Mouse (Mus musculus): ENCODE results near the gene Gk5. TPM values are rescaled to one million over a fixed set of nuclear protein-coding genes. Genes with fewer than 3 reads are reported as not detected.

Gene Gk5
- polyA plus RNA-seq, 1 experiment from 2014 or later, result 3.5 TPM

GRCm38 (mm10) chr9:96095192-96095591 is 24.0 kb upstream of the Gk5 start:
- no peak overlapping the region for H3K4me3 ChIP-seq (ENCODE audit: low read depth, low read length)
- no peaks in the 10 kb centered on the region for H3K36me3 ChIP-seq (ENCODE audit: control insufficient read depth, insufficient read depth, low read length)
- H3K27me3 ChIP-seq (ENCODE audit: control insufficient read depth, insufficient read depth, low read length), result no peaks in the 10 kb centered on the region
- no peak overlapping the region for H3K9ac ChIP-seq (ENCODE audit: low read depth, low read length)
- no peak for ATAC-seq (ENCODE audit: low FRiP score)
- H3K4me1 ChIP-seq (replicated peaks; ENCODE audit: control insufficient read depth, insufficient read depth, low read length), result no peaks in the 10 kb centered on the region
- H3K9me3 ChIP-seq (ENCODE audit: control insufficient read depth, low read length), result peaks cover 7% of the 10 kb centered on the region
- H3K27ac ChIP-seq (ENCODE audit: low read depth, low read length), result no peak overlapping the region
- DNase-seq (ENCODE audit: low spot score), result no peak
- WGBS, result 93% methylated on average over 1 of the region's 1 CpGs
- no peak overlapping the region for H3K4me2 ChIP-seq (replicated peaks; ENCODE audit: low read depth, low read length)

- Histone ChIP-seq H3K4me2 (replicated peaks; ENCODE audit: low read depth, low read length) (no peak overlapping the region), H3K27ac (ENCODE audit: low read depth, low read length) (no peak overlapping the region), H3K4me3 (ENCODE audit: low read depth, low read length) (no peak overlapping the region), H3K9me3 (ENCODE audit: control insufficient read depth, low read length) (peaks cover 7% of the 10 kb centered on the region), H3K9ac (ENCODE audit: low read depth, low read length) (no peak overlapping the region), H3K36me3 (ENCODE audit: control insufficient read depth, insufficient read depth, low read length) (no peaks in the 10 kb centered on the region), H3K4me1 (replicated peaks; ENCODE audit: control insufficient read depth, insufficient read depth, low read length) (no peaks in the 10 kb centered on the region), H3K27me3 (ENCODE audit: control insufficient read depth, insufficient read depth, low read length) (no peaks in the 10 kb centered on the region)
- 89% methylated on average over 8 of the region's 8 CpGs for WGBS
- no peak for DNase-seq (ENCODE audit: low spot score)
- no peak for ATAC-seq (ENCODE audit: low FRiP score)
Observed at GRCm38 (mm10) chr9:96102846-96103245, 16.3 kb upstream of the Gk5 start.

GRCm38 (mm10) chr9:96112879-96113361 is 6.2 kb upstream of the Gk5 start:
- no peak overlapping the region for H3K9ac ChIP-seq (ENCODE audit: low read depth, low read length)
- WGBS, result 89% methylated on average over 3 of the region's 3 CpGs
- no peak overlapping the region for H3K27ac ChIP-seq (ENCODE audit: low read depth, low read length)
- no peaks in the 10 kb centered on the region for H3K4me1 ChIP-seq (replicated peaks; ENCODE audit: control insufficient read depth, insufficient read depth, low read length)
- no peaks in the 10 kb centered on the region for H3K36me3 ChIP-seq (ENCODE audit: control insufficient read depth, insufficient read depth, low read length)
- no peaks in the 10 kb centered on the region for H3K9me3 ChIP-seq (ENCODE audit: control insufficient read depth, low read length)
- H3K4me3 ChIP-seq (ENCODE audit: low read depth, low read length), result no peak overlapping the region
- DNase-seq (ENCODE audit: low spot score) (no peak), ATAC-seq (ENCODE audit: low FRiP score) (no peak)
- H3K4me2 ChIP-seq (replicated peaks; ENCODE audit: low read depth, low read length), result no peak overlapping the region
- no peaks in the 10 kb centered on the region for H3K27me3 ChIP-seq (ENCODE audit: control insufficient read depth, insufficient read depth, low read length)

- Histone ChIP-seq H3K4me3 (ENCODE audit: low read depth, low read length) (no peak overlapping the region), H3K9me3 (ENCODE audit: control insufficient read depth, low read length) (no peaks in the 10 kb centered on the region), H3K4me2 (replicated peaks; ENCODE audit: low read depth, low read length) (no peak overlapping the region), H3K27me3 (ENCODE audit: control insufficient read depth, insufficient read depth, low read length) (0 out of 2 replicates have a peak, but pooled peaks cover 2% of the 10 kb centered on the region), H3K4me1 (replicated peaks; ENCODE audit: control insufficient read depth, insufficient read depth, low read length) (no peaks in the 10 kb centered on the region), H3K9ac (ENCODE audit: low read depth, low read length) (no peak overlapping the region), H3K27ac (ENCODE audit: low read depth, low read length) (no peak overlapping the region), H3K36me3 (ENCODE audit: control insufficient read depth, insufficient read depth, low read length) (no peaks in the 10 kb centered on the region)
- ATAC-seq (ENCODE audit: low FRiP score) (no peak), DNase-seq (ENCODE audit: low spot score) (no peak)
- WGBS, result 92% methylated on average over 6 of the region's 6 CpGs
Observed at GRCm38 (mm10) chr9:96116801-96117200, 2.4 kb upstream of the Gk5 start.

GRCm38 (mm10) chr9:96118216-96118615 is 946 bp upstream of the Gk5 start:
- 80% methylated on average over 4 of the region's 4 CpGs for WGBS
- H3K27ac ChIP-seq (ENCODE audit: low read depth, low read length), result no peak overlapping the region
- no peaks in the 10 kb centered on the region for H3K36me3 ChIP-seq (ENCODE audit: control insufficient read depth, insufficient read depth, low read length)
- H3K27me3 ChIP-seq (ENCODE audit: control insufficient read depth, insufficient read depth, low read length), result 0 out of 2 replicates have a peak, but pooled peaks cover 2% of the 10 kb centered on the region
- H3K4me3 ChIP-seq (ENCODE audit: low read depth, low read length), result no peak overlapping the region
- no peak for DNase-seq (ENCODE audit: low spot score)
- no peak overlapping the region for H3K9ac ChIP-seq (ENCODE audit: low read depth, low read length)
- no peak for ATAC-seq (ENCODE audit: low FRiP score)
- peak overlapping the region; percentile 69; the same call in 1 of the 2 replicates for H3K4me2 ChIP-seq (replicated peaks; ENCODE audit: low read depth, low read length)
- H3K4me1 ChIP-seq (replicated peaks; ENCODE audit: control insufficient read depth, insufficient read depth, low read length), result no peaks in the 10 kb centered on the region
- no peaks in the 10 kb centered on the region for H3K9me3 ChIP-seq (ENCODE audit: control insufficient read depth, low read length)

GRCm38 (mm10) chr9:96127972-96128371 is 8.8 kb downstream of the Gk5 start:
- H3K9ac ChIP-seq (ENCODE audit: low read depth, low read length), result no peak overlapping the region
- H3K9me3 ChIP-seq (ENCODE audit: control insufficient read depth, low read length), result no peaks in the 10 kb centered on the region
- H3K36me3 ChIP-seq (ENCODE audit: control insufficient read depth, insufficient read depth, low read length), result no peaks in the 10 kb centered on the region
- H3K27me3 ChIP-seq (ENCODE audit: control insufficient read depth, insufficient read depth, low read length), result no peaks in the 10 kb centered on the region
- no peak overlapping the region for H3K4me2 ChIP-seq (replicated peaks; ENCODE audit: low read depth, low read length)
- no peaks in the 10 kb centered on the region for H3K4me1 ChIP-seq (replicated peaks; ENCODE audit: control insufficient read depth, insufficient read depth, low read length)
- no peak for DNase-seq (ENCODE audit: low spot score)
- no peak overlapping the region for H3K4me3 ChIP-seq (ENCODE audit: low read depth, low read length)
- WGBS, result 63% methylated on average over 5 of the region's 5 CpGs
- ATAC-seq (ENCODE audit: low FRiP score), result no peak
- no peak overlapping the region for H3K27ac ChIP-seq (ENCODE audit: low read depth, low read length)

- Histone ChIP-seq H3K27me3 (ENCODE audit: control insufficient read depth, insufficient read depth, low read length) (no peaks in the 10 kb centered on the region), H3K4me1 (replicated peaks; ENCODE audit: control insufficient read depth, insufficient read depth, low read length) (no peaks in the 10 kb centered on the region), H3K9ac (ENCODE audit: low read depth, low read length) (no peak overlapping the region), H3K4me2 (replicated peaks; ENCODE audit: low read depth, low read length) (no peak overlapping the region), H3K4me3 (ENCODE audit: low read depth, low read length) (no peak overlapping the region), H3K27ac (ENCODE audit: low read depth, low read length) (no peak overlapping the region), H3K9me3 (ENCODE audit: control insufficient read depth, low read length) (no peaks in the 10 kb centered on the region), H3K36me3 (ENCODE audit: control insufficient read depth, insufficient read depth, low read length) (no peaks in the 10 kb centered on the region)
- DNase-seq (ENCODE audit: low spot score), result no peak
- WGBS, result 80% methylated on average over 4 of the region's 4 CpGs
- no peak for ATAC-seq (ENCODE audit: low FRiP score)
Observed at GRCm38 (mm10) chr9:96132956-96133603, 13.9 kb downstream of the Gk5 start.

GRCm38 (mm10) chr9:96134470-96134869 is 15.3 kb downstream of the Gk5 start:
- no peak overlapping the region for H3K9ac ChIP-seq (ENCODE audit: low read depth, low read length)

GRCm38 (mm10) chr9:96134916-96135315 is 15.8 kb downstream of the Gk5 start:
- no peaks in the 10 kb centered on the region for H3K36me3 ChIP-seq (ENCODE audit: control insufficient read depth, insufficient read depth, low read length)
- no peak overlapping the region for H3K27ac ChIP-seq (ENCODE audit: low read depth, low read length)
- no peaks in the 10 kb centered on the region for H3K27me3 ChIP-seq (ENCODE audit: control insufficient read depth, insufficient read depth, low read length)
- WGBS, result 87% methylated on average over 8 of the region's 8 CpGs
- no peak overlapping the region for H3K4me3 ChIP-seq (ENCODE audit: low read depth, low read length)
- H3K9ac ChIP-seq (ENCODE audit: low read depth, low read length), result no peak overlapping the region
- DNase-seq (ENCODE audit: low spot score), result no peak
- H3K4me2 ChIP-seq (replicated peaks; ENCODE audit: low read depth, low read length), result no peak overlapping the region
- no peaks in the 10 kb centered on the region for H3K4me1 ChIP-seq (replicated peaks; ENCODE audit: control insufficient read depth, insufficient read depth, low read length)
- no peaks in the 10 kb centered on the region for H3K9me3 ChIP-seq (ENCODE audit: control insufficient read depth, low read length)
- no peak for ATAC-seq (ENCODE audit: low FRiP score)

More at GRCm38 (mm10) chr9:96134470-96134869, 15.3 kb downstream of the Gk5 start:
- H3K27ac ChIP-seq (ENCODE audit: low read depth, low read length), result no peak overlapping the region
- no peaks in the 10 kb centered on the region for H3K36me3 ChIP-seq (ENCODE audit: control insufficient read depth, insufficient read depth, low read length)
- WGBS, result 87% methylated on average over 7 of the region's 7 CpGs
- H3K9me3 ChIP-seq (ENCODE audit: control insufficient read depth, low read length), result no peaks in the 10 kb centered on the region
- H3K4me3 ChIP-seq (ENCODE audit: low read depth, low read length), result no peak overlapping the region
- no peak overlapping the region for H3K4me2 ChIP-seq (replicated peaks; ENCODE audit: low read depth, low read length)
- no peaks in the 10 kb centered on the region for H3K4me1 ChIP-seq (replicated peaks; ENCODE audit: control insufficient read depth, insufficient read depth, low read length)
- no peak for DNase-seq (ENCODE audit: low spot score)
- no peak for ATAC-seq (ENCODE audit: low FRiP score)
- H3K27me3 ChIP-seq (ENCODE audit: control insufficient read depth, insufficient read depth, low read length), result no peaks in the 10 kb centered on the region
